In genomic region chr9:44767101-44768028, GRCm38 (mm10) we compare ENCODE assay signal across 8 mouse cellular contexts. TPM values are rescaled to one million over a fixed set of nuclear protein-coding genes. Genes with fewer than 3 reads are reported as not detected.
DNase-seq lines count a peak whose midpoint lies in the region; ATAC-seq and TF ChIP-seq lines count a peak whose summit lies in the region.

TSS of gene Arcn1 (minus strand) at chr9:44767845.
TSS of gene Ift46 (plus strand) at chr9:44767908.

- peak within 1 kb of the TSS; percentile 99 for H3K9ac ChIP-seq in embryonic facial prominence, embryonic 14.5 days (ENCODE audit: low read depth, low read length)
- H3K9ac ChIP-seq in limb, embryonic 14.5 days (ENCODE audit: low read depth, low read length, severe bottlenecking), result peak within 1 kb of the TSS; percentile 99
- peak within 1 kb of the TSS; percentile 98 for H3K9ac ChIP-seq in midbrain, postnatal 0 days (replicated peaks; ENCODE audit: low read length, poor library complexity, severe bottlenecking)

- DNase-seq in 3T3-L1 (ENCODE audit: low read depth, low spot score), result peak; percentile 88
- DNase-seq in adrenal gland, postnatal 4 days (ENCODE audit: low spot score in 2 of 2), result peak; percentile 56 to 70
- DNase-seq in embryonic facial prominence, embryonic 14.5 days (ENCODE audit: low spot score), result peak; percentile 94
- DNase-seq in heart, adult 8-10 months (ENCODE audit: low spot score), result peak; percentile 71
- peak; percentile 84 for DNase-seq in kidney, adult 9 months
- DNase-seq in limb, embryonic 14.5 days (ENCODE audit: low spot score), result peak; percentile 87
- DNase-seq in midbrain, postnatal 0 days (ENCODE audit: low spot score), result peak; percentile 94
- DNase-seq in spleen, postnatal 14 days (ENCODE audit: low spot score in 2 of 2), result peak; percentile 66 to 74

- H3K4me2 ChIP-seq in embryonic facial prominence, embryonic 14.5 days (ENCODE audit: low read depth, low read length), result peak within 1 kb of the TSS; percentile 70
- peak within 1 kb of the TSS; percentile 79 for H3K4me2 ChIP-seq in limb, embryonic 14.5 days (replicated peaks; ENCODE audit: low read depth, low read length, severe bottlenecking)
- peak within 1 kb of the TSS; percentile 71 for H3K4me2 ChIP-seq in midbrain, postnatal 0 days (ENCODE audit: low read depth, low read length, poor library complexity, severe bottlenecking)

- no peaks in the 10 kb centered on the region for H3K36me3 ChIP-seq in embryonic facial prominence, embryonic 14.5 days (ENCODE audit: control insufficient read depth, insufficient read depth, low read length)
- 0 out of 2 replicates have a peak, but pooled peaks cover 3% of the 10 kb centered on the region for H3K36me3 ChIP-seq in limb, embryonic 14.5 days (ENCODE audit: control insufficient read depth, insufficient read depth, low read length)
- H3K36me3 ChIP-seq in midbrain, postnatal 0 days (ENCODE audit: insufficient read depth, low read length), result no peaks in the 10 kb centered on the region

- no peak; the same call in 1 of the 2 replicates for TF ChIP-seq CTCF in midbrain, postnatal 0 days (IDR thresholded peaks at IDR 0.05)

- WGBS in embryonic facial prominence, embryonic 14.5 days, result under 1% methylated on average over 66 of the region's 82 CpGs
- 1% methylated on average over 64 of the region's 82 CpGs for WGBS in limb, embryonic 14.5 days
- under 1% methylated on average over 80 of the region's 82 CpGs for WGBS in midbrain, postnatal 0 days

- H3K4me1 ChIP-seq in embryonic facial prominence, embryonic 14.5 days (ENCODE audit: control insufficient read depth, insufficient read depth, low read length), result peaks cover 17% of the 10 kb centered on the region
- H3K4me1 ChIP-seq in limb, embryonic 14.5 days (ENCODE audit: control insufficient read depth, insufficient read depth, low read length), result peaks cover 11% of the 10 kb centered on the region
- peaks cover 6% of the 10 kb centered on the region; the same call in 1 of the 2 replicates for H3K4me1 ChIP-seq in midbrain, postnatal 0 days (ENCODE audit: insufficient read depth, low read length)

- no peaks in the 10 kb centered on the region for H3K27me3 ChIP-seq in embryonic facial prominence, embryonic 14.5 days (replicated peaks; ENCODE audit: control insufficient read depth, insufficient read depth, low read length)
- no peaks in the 10 kb centered on the region for H3K27me3 ChIP-seq in limb, embryonic 14.5 days (ENCODE audit: control insufficient read depth, insufficient read depth, low read length)
- H3K27me3 ChIP-seq in midbrain, postnatal 0 days (ENCODE audit: insufficient read depth, low read length), result no peaks in the 10 kb centered on the region

- H3K9me3 ChIP-seq in embryonic facial prominence, embryonic 14.5 days (ENCODE audit: control insufficient read depth, low read length), result no peaks in the 10 kb centered on the region
- H3K9me3 ChIP-seq in limb, embryonic 14.5 days (ENCODE audit: control insufficient read depth, low read length), result no peaks in the 10 kb centered on the region
- no peaks in the 10 kb centered on the region for H3K9me3 ChIP-seq in midbrain, postnatal 0 days (ENCODE audit: low read length)

- peak; percentile 93 for ATAC-seq in embryonic facial prominence, embryonic 14.5 days (ENCODE audit: low read depth)
- ATAC-seq in limb, embryonic 14.5 days (ENCODE audit: low FRiP score, low read depth), result peak; percentile 92
- ATAC-seq in midbrain, postnatal 0 days (ENCODE audit: low FRiP score), result peak; percentile 91

- H3K4me3 ChIP-seq in embryonic facial prominence, embryonic 14.5 days (ENCODE audit: low read depth, low read length), result peak within 1 kb of the TSS; percentile 79
- peak within 1 kb of the TSS; percentile 96 for H3K4me3 ChIP-seq in limb, embryonic 14.5 days (replicated peaks; ENCODE audit: low read length)
- peak within 1 kb of the TSS; percentile 100 for H3K4me3 ChIP-seq in midbrain, postnatal 0 days (ENCODE audit: low read depth, low read length)

- peak within 1 kb of the TSS; percentile 97 for H3K27ac ChIP-seq in embryonic facial prominence, embryonic 14.5 days (replicated peaks; ENCODE audit: low read depth, low read length)
- peak within 1 kb of the TSS; percentile 98 for H3K27ac ChIP-seq in limb, embryonic 14.5 days (replicated peaks; ENCODE audit: low read depth, low read length)
- peak within 1 kb of the TSS; percentile 94 for H3K27ac ChIP-seq in midbrain, postnatal 0 days (ENCODE audit: low read depth, low read length)

- TF ChIP-seq POLR2A in limb, embryonic 14.5 days (IDR thresholded peaks at IDR 0.05; ENCODE audit: borderline replicate concordance, extremely low read depth, insufficient read depth, insufficient read length), result peak; percentile 81; the same call in 1 of the 2 replicates

RNA-seq across cellular contexts. Expression of gene Arcn1, which starts in this region (rescaled TPM):
- total RNA-seq in adrenal gland, postnatal 4 days (2021), result 100 to 1,000 TPM; 157 to 158 TPM
- 220 and 226 TPM in 2 replicates for polyA plus RNA-seq in embryonic facial prominence, embryonic 14.5 days (2014; fragmentation: Nextera tagmentation; extraction: Ambion mirVana)
- total RNA-seq in heart, adult 8-10 months (2022), result 10 to 100 TPM; 79.7 to 89.3 (median 80.9) TPM
- 105 and 111 TPM in 2 replicates for polyA plus RNA-seq in limb, embryonic 14.5 days (2012; rRNA removed)
- 221 and 234 TPM in 2 replicates for polyA plus RNA-seq in limb, embryonic 14.5 days (2014; fragmentation: Nextera tagmentation; extraction: Ambion mirVana)
- total RNA-seq in midbrain, postnatal 0 days (2014; rRNA removed), result 93.7 and 108 TPM in 2 replicates
- 102 and 106 TPM in 2 replicates for polyA plus RNA-seq in midbrain, postnatal 0 days (2015; fragmentation: Nextera tagmentation; extraction: Ambion mirVana)

RNA-seq across cellular contexts. Expression of gene Ift46, which starts in this region (rescaled TPM):
- 100 to 1,000 TPM; 122 to 127 TPM for total RNA-seq in adrenal gland, postnatal 4 days (2021)
- 101 and 121 TPM in 2 replicates for polyA plus RNA-seq in embryonic facial prominence, embryonic 14.5 days (2014; fragmentation: Nextera tagmentation; extraction: Ambion mirVana)
- total RNA-seq in heart, adult 8-10 months (2022), result 10 to 100 TPM; 19.1 to 35.6 (median 22.8) TPM
- 109 and 116 TPM in 2 replicates for polyA plus RNA-seq in limb, embryonic 14.5 days (2012; rRNA removed)
- polyA plus RNA-seq in limb, embryonic 14.5 days (2014; fragmentation: Nextera tagmentation; extraction: Ambion mirVana), result 123 and 131 TPM in 2 replicates
- 64.8 and 72.1 TPM in 2 replicates for total RNA-seq in midbrain, postnatal 0 days (2014; rRNA removed)
- 151 and 170 TPM in 2 replicates for polyA plus RNA-seq in midbrain, postnatal 0 days (2015; fragmentation: Nextera tagmentation; extraction: Ambion mirVana)

Comparison
In these comparisons a context has a peak if more than half of its experiments do, and no peak if none do; other contexts are left out.
1. Peak in every context shown above with its lines: DNase-seq, ATAC-seq, H3K4me3 ChIP-seq and H3K27ac ChIP-seq.